Mouse (Mus musculus) Muller cell, postnatal 12 days (primary cell): ENCODE measurements at regions not wholly inside any gene's neighbourhood (a gene's known extent, or its start where the extent isn't known, plus 50 kb on each side); places are given as distances from the start of the nearest gene placed in this dataset.
A peak's percentile ranks its signal among the peaks of the same experiment; 100 is the strongest.

Experiments
- DNase-seq: peaks from one replicate; pipeline ENCODE4 v3.0.0-alpha.2; 2015; ENCODE audit errors: inconsistent ontology term

GRCm38 (mm10) chr6:116901816-116902215 lies 185.1 kb upstream of the Tmem72 start:
- DNase-seq = no peak

GRCm38 (mm10) chr6:116902371-116902770 lies 185.7 kb upstream of the Tmem72 start:
- peak; percentile 75 for DNase-seq

DNA sequence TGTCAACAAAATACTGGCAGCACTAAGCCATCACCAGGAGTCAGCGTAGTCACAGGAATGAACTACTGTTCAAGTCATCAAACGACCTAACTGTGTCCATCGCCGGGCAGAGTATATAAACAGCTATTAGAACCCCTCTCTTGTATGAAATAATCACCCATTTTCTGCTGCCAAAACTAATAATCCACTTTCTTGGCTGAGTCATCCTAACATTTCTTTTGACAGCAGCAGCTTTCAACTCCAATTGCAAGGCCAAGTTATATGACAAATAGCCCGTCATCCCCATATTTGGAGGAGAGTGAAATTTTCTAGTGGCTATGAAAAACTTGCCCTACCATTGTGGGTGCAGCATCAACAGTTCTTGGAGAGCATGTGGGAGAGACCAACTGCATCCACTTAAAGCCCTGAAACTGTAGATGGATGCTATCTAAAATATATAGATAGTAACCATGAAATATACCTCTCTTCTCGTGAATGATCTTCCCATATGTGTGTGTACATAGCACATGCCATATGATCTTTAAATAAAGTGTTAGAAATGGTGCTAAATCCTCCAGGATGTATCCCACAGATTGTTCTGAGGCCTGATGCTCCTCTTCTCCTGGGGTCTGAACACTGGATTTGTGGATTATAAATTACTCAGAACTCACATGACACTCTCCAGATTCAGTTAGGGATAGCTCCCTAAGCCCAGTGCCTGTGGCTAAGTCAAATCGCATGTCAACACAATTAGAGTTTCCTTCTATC lies 189.9 kb upstream of the Tmem72 start:
- peak; percentile 55 for DNase-seq

DNA sequence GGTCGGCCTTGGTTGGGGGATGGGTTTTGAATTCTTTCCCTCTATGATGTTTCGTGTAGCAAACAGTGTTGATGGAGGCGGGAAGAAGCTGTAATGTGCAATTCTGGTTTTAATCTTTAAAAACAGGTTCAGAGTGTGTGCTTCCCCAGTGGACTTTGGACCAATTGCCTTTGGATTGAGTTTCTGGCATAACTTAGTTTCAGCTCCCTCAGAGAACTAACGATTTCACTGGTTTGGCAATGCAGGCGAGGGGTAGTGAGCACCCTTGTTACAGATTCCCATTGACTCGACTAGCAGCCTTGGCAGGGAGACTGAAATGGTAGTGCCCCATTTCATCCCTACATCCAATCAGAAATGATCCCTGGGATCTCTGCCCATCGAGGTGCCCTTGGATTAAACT lies 193.9 kb upstream of the Tmem72 start:
- DNase-seq = no peak

GRCm38 (mm10) chr6:116912161-116912560 lies 195.4 kb upstream of the Tmem72 start:
- peak; percentile 56 for DNase-seq

DNA sequence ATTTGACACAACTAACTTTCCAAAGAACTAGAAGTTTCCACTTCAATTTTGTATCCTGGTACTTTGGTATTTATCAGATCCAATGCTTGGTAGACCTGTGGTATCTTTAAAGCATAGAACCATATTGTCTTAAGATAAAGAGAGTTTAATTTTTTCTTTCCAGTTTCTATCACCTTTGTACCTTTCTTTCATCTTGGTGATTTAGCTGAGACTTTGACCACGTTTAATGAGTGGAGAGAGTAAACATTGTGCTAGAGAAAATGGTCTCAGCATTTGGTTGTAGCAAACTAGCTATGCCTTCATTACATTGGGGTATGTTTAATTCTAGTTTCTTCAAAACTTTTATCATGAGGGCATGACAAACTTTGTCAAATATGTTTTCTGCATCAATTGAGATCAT lies 197.4 kb upstream of the Tmem72 start:
- DNase-seq = no peak

DNA sequence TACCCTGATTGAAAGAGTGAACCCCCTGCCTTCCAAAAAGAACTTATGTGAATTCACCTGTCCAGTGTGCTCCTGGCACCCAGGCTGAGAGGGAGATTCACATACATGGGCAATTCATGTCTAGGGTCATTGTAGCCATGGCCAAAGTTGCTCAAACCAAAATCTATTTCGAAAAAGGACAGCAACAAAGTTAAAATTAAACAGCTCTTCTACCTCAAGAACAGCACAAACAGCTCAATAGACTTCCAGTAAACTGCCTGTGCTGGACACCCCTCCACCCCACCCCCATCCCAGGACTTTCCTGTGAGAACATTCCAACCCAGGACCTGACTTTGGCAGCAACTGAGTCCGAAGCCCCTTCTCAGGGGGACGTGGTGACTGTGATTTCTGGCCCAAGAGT lies 218.3 kb upstream of the Tmem72 start:
- DNase-seq = no peak

- DNase-seq = no peak
Measured at GRCm38 (mm10) chr6:116941576-116941975, 224.9 kb upstream of the Tmem72 start.

GRCm38 (mm10) chr6:116942696-116943095 lies 225.6 kb upstream of the Cxcl12 start:
- no peak for DNase-seq

DNA sequence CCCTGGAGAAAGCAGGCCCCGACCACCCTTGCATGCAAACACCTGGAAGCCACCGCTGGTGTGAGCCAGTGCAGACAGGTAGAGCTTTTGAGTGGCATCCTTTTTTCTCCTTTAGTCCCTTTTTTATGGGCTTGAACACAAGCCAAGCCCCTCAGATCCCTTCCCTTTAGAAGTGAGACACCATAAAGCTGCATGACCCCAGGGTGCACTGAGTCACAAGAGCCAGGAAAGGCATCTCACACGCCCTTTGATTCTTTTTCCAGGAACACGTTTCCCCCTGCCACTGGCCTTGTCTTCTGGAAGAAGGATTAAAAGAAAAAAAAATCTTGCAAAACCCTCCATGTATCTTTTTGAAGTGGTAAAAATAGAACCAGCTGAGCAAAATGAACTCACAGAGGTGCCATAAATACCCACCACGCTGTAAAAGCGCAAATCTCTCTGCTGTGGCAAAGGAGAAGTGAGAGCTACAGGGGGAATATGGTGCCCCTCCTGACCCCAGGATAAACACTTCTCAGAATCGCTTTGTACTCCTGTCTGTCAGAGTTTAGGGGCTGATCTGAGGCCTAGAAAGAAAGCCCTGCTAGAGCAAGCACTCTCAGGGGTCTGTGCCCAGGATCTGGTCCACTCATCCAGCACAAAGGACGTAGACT lies 222.1 kb upstream of the Cxcl12 start:
- no peak for DNase-seq

DNA sequence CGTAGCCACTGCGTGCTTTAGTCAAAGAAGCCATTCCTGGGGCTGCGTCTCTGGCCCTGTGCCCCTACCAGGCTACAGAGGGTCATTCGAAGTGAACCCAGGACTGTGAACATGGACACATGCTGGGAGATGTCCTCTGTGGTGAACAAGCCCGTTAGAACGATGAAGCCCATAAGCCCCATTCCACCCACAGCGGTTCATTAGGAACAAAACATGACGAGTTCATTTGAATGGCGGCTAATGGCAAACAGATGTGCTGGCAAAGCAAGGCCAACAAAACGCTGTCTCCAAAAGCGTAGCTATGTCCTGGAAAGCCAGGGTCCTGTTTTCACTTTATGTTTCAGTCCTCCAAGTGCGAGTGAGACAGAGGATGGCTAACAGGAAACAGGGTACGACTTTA lies 208.7 kb upstream of the Cxcl12 start:
- DNase-seq = no peak

DNA sequence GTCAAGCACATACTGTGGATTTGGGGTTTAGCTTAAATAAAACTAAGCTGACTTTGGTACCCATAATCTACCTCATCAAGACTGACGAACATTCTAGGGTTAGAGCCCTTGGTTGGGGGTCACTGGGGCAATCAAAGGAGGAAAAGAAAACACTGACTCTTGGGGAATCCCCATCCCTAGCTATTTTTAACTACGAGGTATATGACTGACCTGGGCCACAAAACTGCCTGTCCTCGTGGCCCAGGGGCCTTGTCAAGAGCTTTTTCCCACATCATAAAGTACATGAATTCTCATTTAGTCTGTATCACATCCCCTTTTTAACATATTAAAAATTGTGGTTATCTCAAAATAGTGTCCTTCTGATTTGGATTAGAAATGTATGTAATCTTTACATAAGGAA lies 207.7 kb upstream of the Cxcl12 start:
- DNase-seq = no peak

GRCm38 (mm10) chr6:116966436-116966835 lies 201.9 kb upstream of the Cxcl12 start:
- no peak for DNase-seq

DNA sequence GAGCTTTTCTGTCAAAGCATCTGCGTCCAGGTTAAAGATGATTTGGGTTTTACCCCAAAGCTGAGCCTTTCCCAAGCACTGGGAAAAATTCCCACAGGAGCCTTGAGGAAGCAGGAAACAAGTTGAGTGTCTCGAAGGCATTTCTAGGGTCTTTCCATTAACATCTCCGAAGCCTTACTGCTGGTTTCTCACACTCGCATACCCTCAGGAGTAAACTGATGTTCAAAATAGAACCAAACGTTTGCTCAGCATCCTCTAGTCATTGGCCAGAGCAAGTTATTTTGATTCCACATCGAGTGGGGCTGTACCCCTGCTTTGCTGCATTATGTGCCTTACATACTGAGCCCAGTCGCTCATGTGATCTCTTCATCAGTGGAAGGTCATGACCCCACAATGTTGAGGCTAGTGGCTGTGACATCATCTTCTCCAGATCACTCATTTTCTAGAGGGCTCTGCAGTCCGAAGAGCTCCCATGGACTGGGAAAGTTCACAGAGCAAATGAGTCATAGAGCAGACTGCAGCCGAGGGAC lies 198.9 kb upstream of the Cxcl12 start:
- peak; percentile 25 for DNase-seq

DNA sequence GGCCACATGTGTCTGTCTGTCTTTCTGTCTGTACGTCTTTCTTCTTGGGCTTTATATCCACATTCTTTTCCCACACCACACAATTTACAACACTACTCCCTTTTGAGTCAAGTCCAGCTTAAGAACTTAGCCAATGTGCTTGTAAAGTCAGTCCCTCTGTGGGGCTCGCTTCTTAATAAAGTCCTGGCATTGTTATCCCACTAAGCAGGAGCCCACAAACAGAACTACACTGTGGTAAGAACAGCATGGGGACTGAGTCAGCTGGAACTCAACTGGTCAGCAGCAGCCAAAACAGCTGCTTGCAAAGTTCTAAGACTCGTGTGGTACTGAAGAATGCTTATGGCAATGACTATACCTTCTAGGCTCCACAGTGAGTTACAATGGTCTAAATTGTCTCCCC lies 193.5 kb upstream of the Cxcl12 start:
- DNase-seq = peak; percentile 50

DNA sequence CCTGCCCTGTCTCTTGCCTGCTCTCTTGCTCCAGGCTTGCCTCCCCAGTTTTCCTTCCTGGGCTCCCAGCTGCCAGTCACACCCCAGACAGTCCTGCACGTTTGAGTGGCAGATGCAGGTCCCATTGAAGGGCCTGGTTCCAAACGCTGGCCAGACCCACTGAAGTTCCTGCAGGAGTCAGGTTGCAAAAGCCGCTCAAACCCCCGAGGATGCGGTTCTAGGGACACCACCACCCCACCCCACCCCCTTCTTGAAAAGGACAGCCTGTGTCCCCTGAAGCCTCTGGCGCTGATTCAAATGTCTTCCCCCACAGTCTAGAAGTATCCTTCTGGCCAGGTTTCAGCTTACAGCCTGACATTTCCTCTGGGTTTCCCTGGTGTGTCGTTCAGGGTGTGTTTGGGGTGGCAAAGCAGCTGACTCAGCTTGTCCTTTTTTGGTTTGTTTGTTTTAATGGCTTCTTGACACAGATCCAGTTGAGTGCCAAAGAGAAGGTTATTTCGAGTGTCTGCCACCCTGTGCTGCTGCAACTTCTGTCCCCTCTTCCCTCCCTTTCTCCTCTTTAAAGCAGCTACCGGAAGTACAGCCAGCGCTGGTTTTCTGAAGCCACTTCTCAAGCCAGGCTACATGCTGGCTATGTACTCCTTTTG lies 187.9 kb upstream of the Cxcl12 start:
- DNase-seq = peak; percentile 34

- DNase-seq = peak; percentile 53
Measured at GRCm38 (mm10) chr6:116985147-116985737, 183.1 kb upstream of the Cxcl12 start.

DNA sequence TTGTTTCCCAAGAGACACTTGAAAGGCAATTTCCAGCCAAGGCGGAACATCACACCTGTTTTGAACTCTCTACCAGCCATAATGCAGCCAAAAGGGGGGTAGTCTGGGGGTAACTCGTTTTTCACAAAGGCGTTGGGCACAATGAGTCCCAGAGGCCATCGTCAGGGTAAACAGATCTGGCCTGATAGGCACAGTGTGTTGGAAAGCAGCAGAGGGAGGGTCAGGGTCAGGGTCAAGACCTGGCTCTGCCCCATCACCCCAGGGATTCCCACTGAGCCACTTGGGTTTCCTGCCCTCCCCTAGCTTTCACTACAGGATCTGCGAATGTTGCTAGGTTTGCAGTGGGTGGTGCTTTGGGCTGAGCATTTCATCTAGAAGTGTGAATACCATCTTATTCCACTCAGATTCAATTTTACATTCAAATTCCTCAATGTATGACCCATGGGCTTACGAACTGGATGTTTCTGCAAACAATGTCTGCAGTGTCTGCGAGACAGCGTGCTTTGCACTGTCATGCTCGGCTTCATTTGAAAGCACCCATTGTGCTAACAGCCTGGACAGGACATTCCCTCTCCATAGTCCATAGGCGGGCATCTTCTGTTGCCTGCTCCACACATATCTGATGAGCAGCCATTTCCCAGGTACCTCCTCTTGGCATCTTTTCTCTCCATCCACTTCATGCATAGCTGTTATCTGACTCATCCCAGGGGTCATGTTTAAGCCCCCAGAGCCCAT lies 181.9 kb upstream of the Cxcl12 start:
- peak; percentile 62 for DNase-seq

DNA sequence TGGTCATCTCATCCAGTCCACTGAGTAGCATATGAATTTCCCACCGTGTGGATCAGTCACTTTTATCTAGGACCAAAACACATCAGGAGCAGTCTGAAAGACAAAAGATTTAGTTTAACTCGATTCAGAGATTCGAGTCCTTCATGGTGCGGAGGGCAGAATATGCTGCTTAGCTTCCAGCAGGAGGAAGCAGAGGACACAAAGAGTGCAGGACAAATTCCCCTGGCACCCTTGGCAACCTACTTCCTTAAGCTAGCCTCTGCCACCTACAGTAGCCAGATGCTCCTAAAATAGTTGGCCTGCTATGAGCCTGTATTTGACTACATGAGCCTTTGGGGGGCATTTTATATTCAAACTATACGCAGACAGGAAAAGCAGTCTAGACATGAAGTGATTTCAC lies 181.1 kb upstream of the Cxcl12 start:
- DNase-seq = no peak

DNA sequence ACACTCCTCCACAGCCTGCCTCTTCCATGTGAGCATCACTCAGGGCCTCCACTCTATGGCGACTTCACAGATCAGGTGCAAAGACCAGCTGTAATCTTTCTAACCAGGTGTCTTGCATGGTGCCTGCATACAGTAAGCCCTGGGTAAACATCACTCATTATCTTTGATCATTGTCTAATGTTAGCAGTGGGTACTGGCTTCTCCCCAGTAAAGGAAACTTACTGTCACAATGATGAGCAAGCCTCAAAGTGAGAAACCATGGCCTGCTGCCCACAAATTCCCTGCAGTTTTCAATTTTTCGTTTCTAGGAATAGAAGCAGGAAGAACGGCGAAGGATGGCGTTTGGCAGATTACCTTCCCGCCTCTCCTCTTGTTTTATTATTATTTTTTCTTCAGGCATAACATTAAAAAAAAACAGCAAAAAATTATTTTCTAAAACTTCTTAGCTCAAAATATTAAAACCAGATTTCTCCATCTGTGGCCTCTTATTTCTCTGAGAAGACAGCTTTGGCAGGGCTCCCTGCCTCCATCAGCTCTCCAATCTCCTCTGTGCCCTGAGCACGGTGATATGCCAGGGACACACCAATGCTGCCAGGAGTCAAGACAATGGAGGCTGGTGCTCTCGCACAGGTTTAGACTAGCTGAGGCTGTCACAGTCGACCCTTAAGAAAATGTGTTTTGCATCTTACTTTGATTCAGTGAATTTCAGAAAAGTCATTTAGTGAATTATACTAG lies 169.2 kb upstream of the Cxcl12 start:
- peak; percentile 84 for DNase-seq

GRCm38 (mm10) chr6:116999940-117000339 lies 168.4 kb upstream of the Cxcl12 start:
- DNase-seq = peak; percentile 15
